25 mouse cellular contexts compared by ENCODE assay signal in genomic region chr6:71444756-71445155, GRCm38 (mm10).
"Had no signal": no experiment of that assay in that cellular context is flagged by ENCODE, and none has a peak within 500 bp of the region (broad histone marks: within the 10 kb centered on the region; RNA-seq: fewer than 3 reads in every experiment).

No protein-coding gene starts in this region.

- ATAC-seq: hindbrain, embryonic 16.5 days; inflammation-experienced regulatory T-cells, adult 6 months; intestine, embryonic 15.5 days; intestine, postnatal 0 days had no signal

- H3K27ac ChIP-seq: heart, embryonic 10.5 days; hindbrain, embryonic 10.5 days; hindbrain, embryonic 12.5 days; hindbrain, embryonic 14.5 days; intestine, embryonic 15.5 days; limb, embryonic 13.5 days; limb, embryonic 15.5 days; liver, embryonic 13.5 days; liver, embryonic 15.5 days had no signal

- H3K4me3 ChIP-seq: heart, embryonic 10.5 days; heart, embryonic 12.5 days; hindbrain, embryonic 10.5 days; hindbrain, embryonic 12.5 days; intestine, embryonic 15.5 days; limb, embryonic 13.5 days; limb, embryonic 15.5 days; liver, embryonic 13.5 days; liver, embryonic 15.5 days had no signal

- DNase-seq: gastrocnemius, postnatal 14 days; gastrocnemius, postnatal 36 days; heart, adult 18-20 months; heart, postnatal 10 days; heart, postnatal 4 days; kidney, adult 18-20 months; kidney, adult 8-10 months; kidney, postnatal 10 days; kidney, postnatal 25 days; layer of hippocampus, adult 9-11 months; layer of hippocampus, postnatal 36 days; left cerebral cortex, postnatal 4 days; liver, embryonic 13.5 days had no signal

- H3K9me3 ChIP-seq: heart, embryonic 10.5 days; heart, embryonic 12.5 days; hindbrain, embryonic 10.5 days; hindbrain, embryonic 12.5 days; intestine, embryonic 15.5 days; limb, embryonic 13.5 days; limb, embryonic 15.5 days; liver, embryonic 13.5 days; liver, embryonic 15.5 days had no signal

- H3K27me3 ChIP-seq: heart, embryonic 12.5 days; hindbrain, embryonic 12.5 days; intestine, embryonic 15.5 days; limb, embryonic 13.5 days; limb, embryonic 15.5 days; liver, embryonic 13.5 days; liver, embryonic 15.5 days had no signal

- H3K9ac ChIP-seq: heart, embryonic 12.5 days; hindbrain, embryonic 12.5 days; hindbrain, embryonic 14.5 days; intestine, embryonic 15.5 days; limb, embryonic 13.5 days; limb, embryonic 15.5 days; liver, embryonic 13.5 days; liver, embryonic 15.5 days had no signal

- H3K36me3 ChIP-seq: heart, embryonic 10.5 days; heart, embryonic 12.5 days; hindbrain, embryonic 10.5 days; hindbrain, embryonic 12.5 days; intestine, embryonic 15.5 days; limb, embryonic 13.5 days; limb, embryonic 15.5 days; liver, embryonic 13.5 days; liver, embryonic 15.5 days had no signal

- H3K4me2 ChIP-seq: heart, embryonic 12.5 days; hindbrain, embryonic 12.5 days; hindbrain, embryonic 14.5 days; intestine, embryonic 15.5 days; limb, embryonic 13.5 days; limb, embryonic 15.5 days; liver, embryonic 13.5 days; liver, embryonic 15.5 days had no signal
